Mouse (Mus musculus) gastrocnemius, adult 8-10 months (tissue): ENCODE data around the gene Psg17. TPM values are rescaled to one million over a fixed set of nuclear protein-coding genes. Genes with fewer than 3 reads are reported as not detected.
"Not testable (repeated sequence)": the region's sequence is repeated elsewhere in the genome, so short reads cannot be mapped to it uniquely, and the experiment has no call there.

ENCODE experiments used
- DNase-seq, 2 experiments: peaks; one replicate each; pipeline ENCODE4 v3.0.0; 2022; ENCODE audit warnings: low spot score in 2 of 2
- total RNA-seq, 4 experiments: library from RNA; stranded (reverse); gene quantifications; 2 replicates each; pipeline ENCODE4 v1.2.4; 2022

The Psg17 gene
- not detected for total RNA-seq

GRCm38 (mm10) chr7:18821507-18821906 is at the start of gene Psg17:
TSS of gene Psg17 (minus strand) at chr7:18821607.
- no peak for DNase-seq

DNA sequence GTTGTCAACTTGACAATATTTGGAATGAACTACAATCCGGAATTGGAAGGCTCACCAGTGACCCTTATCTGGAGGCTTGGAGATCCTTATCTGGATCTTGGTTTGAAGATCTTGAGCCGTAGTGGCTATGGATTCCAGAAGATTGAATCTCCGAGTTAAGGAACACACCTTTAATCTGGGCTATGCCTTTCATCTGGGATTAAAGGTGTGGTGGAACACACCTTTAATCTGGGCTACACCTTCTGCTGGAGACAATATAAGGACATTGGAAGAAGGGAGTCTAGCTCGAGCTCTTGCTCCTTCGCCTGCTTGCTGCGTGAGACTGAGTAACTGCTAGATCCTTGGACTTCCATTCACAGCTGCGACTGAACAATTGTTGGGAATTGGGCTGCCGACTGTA is 49.6 kb upstream of the Psg17 start, which contains the start of gene Pglyrp1:
Gene Pglyrp1, plus strand, starts transcription at position 301 of the 400 bp plus-strand sequence.
- not testable (repeated sequence) for DNase-seq

- no peak for DNase-seq
Observed at GRCm38 (mm10) chr7:18868491-18868890, 47.1 kb upstream of the Psg17 start.

GRCm38 (mm10) chr7:18862801-18863200 is 41.4 kb upstream of the Psg17 start:
- DNase-seq = no peak

GRCm38 (mm10) chr7:18858310-18858916 is 37.0 kb upstream of the Psg17 start:
- DNase-seq = no peak

GRCm38 (mm10) chr7:18848395-18848794 is 27.0 kb upstream of the Psg17 start:
- no peak for DNase-seq

- DNase-seq = no peak
Observed at GRCm38 (mm10) chr7:18844811-18845210, 23.4 kb upstream of the Psg17 start.

- no peak for DNase-seq
Observed at GRCm38 (mm10) chr7:18841174-18841567, 19.8 kb upstream of the Psg17 start.

DNA sequence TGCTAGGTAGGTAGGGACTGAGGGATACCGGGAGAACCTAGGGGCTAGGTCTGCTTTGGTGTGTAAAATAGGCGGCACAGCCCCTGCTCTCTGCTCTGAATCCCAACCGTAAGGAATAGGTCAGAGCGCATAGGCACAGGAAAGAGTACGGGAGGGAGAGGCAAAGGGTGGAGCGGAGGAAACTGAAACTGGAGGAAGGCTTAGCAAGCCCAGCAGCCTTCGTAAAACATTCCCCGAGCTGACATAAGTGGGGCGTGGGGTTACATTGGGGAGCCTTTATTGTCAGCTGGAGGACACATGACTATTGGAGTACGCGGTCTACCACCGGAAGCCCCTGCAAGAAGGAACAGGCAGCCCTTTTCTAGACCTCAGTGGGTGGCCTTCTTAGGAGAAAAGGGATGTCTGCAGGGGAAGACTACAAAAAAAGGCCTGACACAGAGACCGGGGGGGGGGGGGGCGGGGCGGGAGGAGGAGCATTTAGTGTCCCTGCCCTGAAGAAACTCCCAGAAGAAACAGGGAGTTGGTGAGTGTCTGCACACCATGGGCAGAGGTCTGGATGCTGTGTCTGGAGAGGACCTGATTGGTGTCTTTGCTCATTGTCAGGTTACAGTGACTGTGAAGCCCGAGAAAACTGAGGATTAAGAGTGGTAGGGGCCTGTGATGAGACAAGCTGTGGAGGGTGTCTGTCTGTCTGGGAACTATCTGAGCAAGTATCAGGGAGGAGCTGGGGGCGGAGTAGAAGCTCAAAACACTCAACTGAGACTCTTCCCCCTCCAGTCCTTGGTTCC is 19.2 kb upstream of the Psg17 start:
- DNase-seq = peak; percentile 16 to 38

GRCm38 (mm10) chr7:18839865-18840264 is 18.5 kb upstream of the Psg17 start, which contains the start of gene Mill2:
TSS of gene Mill2 (plus strand) at chr7:18839966.
- no peak for DNase-seq

DNA sequence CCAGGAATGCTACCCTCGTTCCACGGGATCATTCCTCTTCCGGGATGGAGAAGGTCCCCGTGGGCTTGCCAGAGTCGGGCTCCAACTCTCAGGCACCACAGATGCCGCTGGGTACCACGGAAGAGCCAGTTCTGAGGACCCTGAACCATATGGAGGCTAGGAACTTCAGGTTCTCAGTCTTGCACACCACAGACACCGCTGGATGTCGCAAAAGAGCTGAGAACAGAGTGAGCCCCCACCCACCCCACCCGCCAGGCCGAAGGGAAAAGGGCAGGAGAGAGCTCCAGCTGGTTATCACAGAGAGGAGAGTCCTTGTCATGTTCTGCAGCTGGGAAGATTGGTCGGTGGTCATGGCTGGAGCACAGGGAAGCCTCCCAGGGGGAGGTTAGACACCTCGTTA is 10.9 kb upstream of the Psg17 start:
- DNase-seq = no peak

GRCm38 (mm10) chr7:18829545-18829944 is 8.1 kb upstream of the Psg17 start:
- DNase-seq = no peak

- DNase-seq = no peak
Observed at GRCm38 (mm10) chr7:18828592-18828991, 7.2 kb upstream of the Psg17 start.

GRCm38 (mm10) chr7:18827792-18828546 is 6.6 kb upstream of the Psg17 start:
- no peak for DNase-seq

DNA sequence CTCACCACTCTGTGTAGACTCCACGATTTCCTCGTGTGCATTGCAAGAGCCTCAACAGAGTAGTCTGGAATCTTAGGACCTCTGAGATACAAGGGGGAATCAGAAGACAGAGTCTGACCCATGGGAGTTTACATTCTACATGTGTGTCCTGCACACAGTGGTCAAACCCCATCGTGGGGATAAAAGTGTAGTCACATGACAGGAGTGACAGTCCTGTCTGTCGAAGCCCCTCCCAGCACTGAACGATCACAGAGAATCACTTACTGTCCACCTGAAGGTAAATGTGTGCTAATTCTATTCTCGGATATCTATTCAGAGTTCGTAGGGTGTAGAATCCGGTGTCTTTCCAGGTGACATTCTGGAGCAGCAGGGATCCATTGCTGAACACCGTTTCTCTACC is 3.1 kb downstream of the Psg17 start:
- no peak for DNase-seq

DNA sequence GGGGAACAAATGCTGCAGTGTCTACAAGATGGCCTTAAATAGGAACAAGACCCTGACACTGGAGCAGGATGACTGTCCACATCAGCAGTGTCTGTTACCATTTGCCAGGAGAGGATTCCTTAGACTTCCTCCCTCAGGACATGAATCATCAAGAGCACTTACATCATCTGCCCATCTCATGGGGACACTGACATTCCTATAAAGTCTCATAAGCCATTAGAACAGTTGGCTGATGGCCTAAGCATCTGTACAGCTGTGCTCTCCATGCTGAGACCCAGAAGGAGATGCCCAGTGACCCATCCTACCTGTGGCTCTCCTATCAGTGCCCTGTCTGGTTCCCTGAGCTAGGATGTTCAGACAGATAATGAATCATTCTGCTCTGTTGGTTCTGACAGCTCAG is 17.9 kb downstream of the Psg17 start:
- no peak for DNase-seq

- DNase-seq = no peak
Observed at GRCm38 (mm10) chr7:18799129-18799528, 22.3 kb downstream of the Psg17 start.

- no peak for DNase-seq
Observed at GRCm38 (mm10) chr7:18798420-18798819, 23.0 kb downstream of the Psg17 start, which contains the start of gene Psg19. TSS of gene Psg19 (minus strand) at chr7:18798520.

- DNase-seq = not testable (repeated sequence)
Observed at GRCm38 (mm10) chr7:18790671-18791070, 30.7 kb downstream of the Psg17 start.

DNA sequence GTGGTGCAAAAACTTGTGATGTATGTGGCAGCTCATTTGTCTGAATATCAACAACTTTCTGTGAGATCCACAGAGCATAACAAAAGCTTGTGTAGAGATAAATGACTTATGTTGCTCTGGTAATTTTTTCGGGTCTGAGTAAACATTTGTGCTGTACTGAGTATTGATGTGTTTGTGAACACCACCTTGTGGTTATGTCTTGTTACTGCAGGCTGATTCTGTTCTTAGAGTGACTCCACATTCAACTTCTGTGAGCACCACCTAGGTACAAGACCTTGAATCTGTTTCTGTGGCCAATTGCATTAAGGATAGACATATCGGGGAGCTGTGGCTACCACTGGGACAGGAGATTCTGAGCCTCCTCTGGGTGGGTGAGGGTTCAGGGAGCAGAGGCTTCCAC is 40.1 kb downstream of the Psg17 start:
- DNase-seq = not testable (repeated sequence)

DNA sequence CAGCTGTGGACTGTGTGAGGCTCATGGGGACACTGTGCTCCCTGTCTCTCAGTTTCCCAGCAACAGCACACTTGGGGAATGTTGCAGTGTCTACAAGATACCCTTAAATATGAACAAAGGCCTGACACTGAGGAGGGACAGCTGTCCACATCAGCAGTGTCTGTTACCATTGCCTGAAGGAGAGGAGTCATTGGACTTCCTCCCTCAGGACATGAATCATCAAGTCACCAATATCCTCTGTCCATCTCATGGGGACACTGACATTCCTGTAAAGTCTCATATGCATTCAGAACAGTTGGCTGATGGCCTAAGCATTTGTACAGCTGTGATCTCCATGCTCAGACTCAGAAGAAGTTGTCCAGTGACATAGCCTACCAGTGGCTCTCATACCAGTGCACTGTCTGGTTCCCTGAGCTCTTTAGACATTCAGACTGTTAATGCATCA is 42.0 kb downstream of the Psg17 start:
- no peak for DNase-seq
